Mouse (Mus musculus) cerebellum, adult 8-10 months (tissue): ENCODE measurements around the gene Cavin2.
A peak's percentile ranks its signal among the peaks of the same experiment; 100 is the strongest.

Experiments
- DNase-seq: peaks from one replicate; pipeline ENCODE4 v3.0.0; 2022

Gene Cavin2

DNA sequence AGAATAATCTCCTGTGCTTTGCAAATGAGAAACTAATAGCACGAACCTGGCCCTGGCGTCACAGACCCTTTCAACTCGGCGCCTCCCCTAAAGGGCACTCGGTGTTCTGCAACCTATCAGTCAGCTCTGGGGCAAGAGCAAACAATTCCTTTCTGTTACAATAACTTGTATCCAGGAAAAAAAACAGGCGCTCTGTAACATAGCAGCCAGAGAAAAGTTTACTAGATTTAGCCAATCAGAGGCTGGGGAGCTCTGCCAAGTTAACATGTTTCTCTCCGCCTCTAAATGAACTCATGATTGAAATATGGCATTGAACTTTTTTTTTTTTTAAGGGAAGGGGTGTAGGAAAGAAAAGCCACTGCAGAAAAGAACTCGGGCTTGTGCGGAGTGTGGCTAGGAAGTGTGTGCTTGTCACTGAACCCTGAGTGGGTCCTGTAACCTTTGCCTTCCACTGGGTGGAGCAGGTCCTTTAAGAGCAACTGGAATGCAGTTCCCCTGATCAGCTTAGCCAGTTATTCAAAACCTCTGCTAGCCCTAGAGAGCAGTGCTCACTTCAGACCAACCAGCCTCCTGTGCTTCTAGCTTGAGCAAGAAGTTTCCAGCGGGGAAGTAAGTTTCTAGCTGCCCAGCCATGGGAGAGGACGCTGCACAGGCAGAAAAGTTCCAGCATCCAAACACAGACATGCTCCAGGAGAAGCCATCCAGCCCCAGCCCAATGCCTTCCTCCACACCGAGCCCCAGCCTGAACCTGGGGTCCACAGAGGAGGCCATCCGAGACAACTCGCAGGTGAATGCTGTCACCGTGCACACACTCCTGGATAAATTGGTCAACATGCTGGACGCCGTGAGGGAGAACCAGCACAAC, at the start of gene Cavin2:
Gene Cavin2 (plus strand): TSS at position 372 of the 865 bp plus-strand sequence.
- DNase-seq = no peak

DNA sequence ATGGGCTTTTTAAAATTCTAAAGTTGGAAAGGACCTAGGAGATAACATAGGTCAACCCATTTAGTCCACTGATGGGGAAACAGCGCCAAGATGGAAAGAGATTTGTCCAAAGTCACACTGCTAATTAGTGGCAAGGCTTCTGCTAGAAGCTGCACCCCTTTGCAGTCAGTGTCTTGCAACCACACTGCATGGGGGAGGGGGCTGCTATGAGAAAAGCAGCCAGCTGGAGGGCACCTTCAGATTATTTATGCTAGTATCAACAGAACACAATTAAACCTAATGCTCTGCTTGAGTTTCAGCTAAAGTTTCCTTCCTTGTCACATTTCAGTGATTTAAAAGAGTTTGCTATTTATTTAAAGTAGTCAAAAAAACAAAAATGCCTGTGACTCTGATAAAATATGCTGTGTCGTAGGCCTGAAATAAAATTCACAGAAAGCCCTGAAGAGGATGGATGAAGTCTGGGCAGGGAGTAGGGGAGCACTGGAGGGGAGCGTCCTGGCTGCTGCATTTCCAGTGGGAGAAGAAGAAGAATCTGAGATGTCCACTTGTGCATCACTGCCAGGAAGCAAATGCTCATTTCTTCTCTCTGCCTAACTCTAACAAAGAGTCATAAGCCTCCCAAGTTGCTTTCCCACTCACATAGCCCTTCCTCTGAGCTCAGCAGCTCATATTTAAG, 47.5 kb upstream of the Cavin2 start:
- DNase-seq = no peak

DNA sequence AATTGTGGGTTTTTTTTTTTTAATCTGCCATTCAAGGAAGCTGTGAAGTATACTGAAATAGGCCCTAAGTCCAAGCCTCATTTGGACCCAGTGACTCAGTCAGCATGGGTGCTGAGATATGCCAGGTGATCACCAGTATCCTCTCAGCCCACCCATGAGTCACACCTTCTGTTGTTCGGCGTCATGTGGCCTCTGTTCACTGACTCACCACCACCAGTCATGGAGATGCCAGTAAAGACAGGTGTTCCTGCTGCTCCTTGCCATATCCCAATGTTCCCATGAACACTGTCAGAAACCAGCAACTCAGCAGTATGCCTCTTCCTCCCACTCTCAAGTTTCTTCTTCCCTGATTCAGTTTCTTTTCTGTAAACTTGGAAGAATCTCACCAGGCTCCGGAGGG, 45.6 kb upstream of the Cavin2 start:
- DNase-seq = peak; percentile 83

DNA sequence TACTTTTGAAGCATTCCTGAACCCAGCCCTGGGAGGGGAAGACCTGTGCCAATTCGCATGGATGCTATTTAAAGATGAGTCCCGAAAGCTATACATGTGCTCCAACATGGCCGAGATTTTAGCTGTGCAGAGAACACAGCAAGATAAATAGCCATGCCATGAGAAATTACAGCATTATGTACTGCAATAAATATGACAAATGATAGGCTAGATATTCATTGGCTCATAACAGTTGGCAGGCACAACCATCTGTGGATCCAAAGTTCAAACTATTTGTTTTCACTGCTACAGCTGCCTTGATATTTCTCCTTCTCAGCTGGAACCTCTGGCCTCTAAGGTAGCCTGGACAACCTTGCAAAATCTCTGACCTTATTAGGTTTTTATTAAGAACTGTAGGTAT, 45.1 kb upstream of the Cavin2 start:
- no peak for DNase-seq

DNA sequence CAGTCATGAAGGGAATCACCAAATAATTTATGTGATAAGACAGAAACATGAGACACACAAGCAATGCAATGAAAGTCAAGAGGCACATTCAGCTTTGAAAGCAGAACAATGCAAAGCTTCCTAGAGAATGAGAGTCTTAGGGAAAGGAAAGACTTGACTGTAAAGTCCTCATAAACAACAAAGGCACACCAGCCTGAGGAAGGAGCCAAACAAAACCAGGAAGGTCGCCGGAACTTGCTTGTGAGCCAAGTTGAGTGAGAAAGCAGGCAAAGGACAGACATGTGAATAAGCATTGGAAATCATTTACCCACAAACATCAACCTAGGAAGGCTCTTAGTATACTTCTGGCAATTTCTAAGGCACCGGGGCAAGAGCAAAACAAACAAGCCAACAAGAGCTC, 43.5 kb upstream of the Cavin2 start:
- DNase-seq = no peak

DNA sequence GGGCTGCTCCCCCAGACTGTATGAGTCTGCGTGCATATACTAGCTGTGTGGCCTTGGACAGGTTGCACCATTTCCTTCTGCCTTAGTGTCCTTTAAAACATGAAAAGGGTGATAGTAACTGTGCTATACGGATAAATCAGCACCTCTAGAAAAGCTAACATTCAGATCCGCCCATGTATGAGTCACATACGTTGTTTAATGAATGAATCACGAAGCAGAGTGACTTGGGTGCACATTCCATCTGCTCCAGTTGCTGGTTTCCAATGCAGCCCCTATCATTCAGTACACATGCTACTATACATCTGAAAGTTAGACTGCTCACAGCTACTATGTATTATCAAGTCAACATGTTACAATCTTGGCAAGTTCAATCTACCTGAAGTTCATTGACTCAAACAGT, 38.6 kb upstream of the Cavin2 start:
- DNase-seq = no peak

DNA sequence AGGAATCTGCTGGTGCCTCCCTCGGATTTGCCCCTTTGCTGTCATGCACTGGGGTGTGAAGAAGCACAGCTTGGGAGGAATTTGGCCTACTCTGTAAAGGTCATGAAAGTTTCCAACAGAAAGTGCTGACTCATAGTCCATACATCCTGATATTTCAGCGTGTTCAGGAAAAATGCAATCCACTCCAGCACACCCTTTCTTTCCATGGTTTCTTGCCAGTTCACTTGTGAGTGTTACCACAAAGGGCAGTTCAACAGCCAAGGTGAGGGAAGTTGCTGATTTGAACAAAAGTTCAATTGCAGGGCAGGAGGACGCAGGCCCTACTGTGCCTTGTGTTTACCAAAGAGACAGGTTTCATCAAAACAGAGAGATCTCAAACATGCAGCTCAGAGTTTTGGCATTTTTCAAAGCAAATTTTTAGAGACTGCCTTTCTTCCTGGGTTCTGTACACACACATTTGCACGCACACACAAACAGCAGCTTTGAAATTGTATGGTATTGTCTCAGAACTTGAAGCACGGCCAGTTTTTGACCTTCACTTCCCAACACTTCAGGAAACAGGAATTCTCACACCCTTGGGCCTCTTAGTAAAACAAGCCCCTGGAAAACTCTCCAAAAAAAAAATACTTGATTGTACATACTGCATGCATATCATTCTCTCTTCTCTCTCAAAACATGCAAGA, 23.7 kb upstream of the Cavin2 start:
- DNase-seq = no peak

DNA sequence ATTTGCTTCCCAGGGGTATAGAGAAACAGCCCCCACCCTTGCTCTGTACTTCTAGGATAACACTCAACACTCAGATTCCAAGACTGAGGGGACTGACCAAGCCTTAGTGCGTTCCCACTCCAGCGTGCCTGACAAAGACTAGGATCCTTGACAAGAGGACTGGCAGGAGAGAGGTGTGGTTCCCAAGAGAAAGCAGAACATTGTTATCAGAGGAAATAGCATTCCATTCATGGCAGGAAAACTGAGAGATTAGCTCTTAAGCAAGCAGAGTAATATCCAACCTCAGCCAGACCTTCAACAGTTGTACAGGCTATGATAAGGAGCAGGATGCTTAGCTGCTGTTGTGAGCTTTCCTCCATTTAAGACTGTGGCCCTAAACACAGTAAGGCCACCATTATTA, 23.0 kb upstream of the Cavin2 start:
- DNase-seq = no peak

DNA sequence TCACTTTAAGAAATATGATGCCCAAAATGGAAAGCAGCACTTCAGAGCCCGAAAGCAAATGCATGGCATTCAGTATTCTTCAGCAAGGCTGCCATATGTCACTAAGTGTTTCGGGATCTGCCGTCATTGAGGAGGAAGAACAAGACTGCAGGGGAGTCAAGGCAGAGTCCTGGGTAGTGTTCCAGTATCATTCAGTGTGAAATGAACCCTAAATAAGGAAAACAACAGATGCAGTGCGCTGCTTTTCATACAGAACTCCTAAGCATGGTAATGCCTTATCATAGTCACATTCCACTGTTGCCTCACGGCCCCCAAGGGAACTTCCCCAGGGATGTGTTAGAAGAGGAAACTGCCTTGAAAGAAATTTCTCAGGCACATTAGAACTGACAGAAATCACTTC, 21.8 kb upstream of the Cavin2 start:
- no peak for DNase-seq

DNA sequence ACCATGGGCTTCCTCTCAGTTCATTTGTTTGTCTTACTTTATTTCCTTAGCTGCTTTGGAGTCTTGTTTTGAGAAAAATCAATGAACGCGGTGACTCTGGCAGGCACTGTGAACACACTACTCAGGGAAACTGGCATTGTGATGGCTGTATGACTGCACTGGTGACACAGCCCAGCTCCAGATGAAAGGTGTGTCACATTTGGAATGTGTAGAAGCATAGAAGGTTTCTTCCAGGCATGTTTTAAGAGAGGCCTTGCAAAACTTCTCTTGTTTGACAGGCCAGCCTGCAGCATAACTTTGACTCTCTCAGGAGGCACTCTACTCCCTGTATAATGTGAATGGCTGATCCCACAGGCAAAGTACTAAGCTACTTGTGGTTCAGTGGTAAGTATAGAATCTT, 20.7 kb upstream of the Cavin2 start:
- DNase-seq = no peak

DNA sequence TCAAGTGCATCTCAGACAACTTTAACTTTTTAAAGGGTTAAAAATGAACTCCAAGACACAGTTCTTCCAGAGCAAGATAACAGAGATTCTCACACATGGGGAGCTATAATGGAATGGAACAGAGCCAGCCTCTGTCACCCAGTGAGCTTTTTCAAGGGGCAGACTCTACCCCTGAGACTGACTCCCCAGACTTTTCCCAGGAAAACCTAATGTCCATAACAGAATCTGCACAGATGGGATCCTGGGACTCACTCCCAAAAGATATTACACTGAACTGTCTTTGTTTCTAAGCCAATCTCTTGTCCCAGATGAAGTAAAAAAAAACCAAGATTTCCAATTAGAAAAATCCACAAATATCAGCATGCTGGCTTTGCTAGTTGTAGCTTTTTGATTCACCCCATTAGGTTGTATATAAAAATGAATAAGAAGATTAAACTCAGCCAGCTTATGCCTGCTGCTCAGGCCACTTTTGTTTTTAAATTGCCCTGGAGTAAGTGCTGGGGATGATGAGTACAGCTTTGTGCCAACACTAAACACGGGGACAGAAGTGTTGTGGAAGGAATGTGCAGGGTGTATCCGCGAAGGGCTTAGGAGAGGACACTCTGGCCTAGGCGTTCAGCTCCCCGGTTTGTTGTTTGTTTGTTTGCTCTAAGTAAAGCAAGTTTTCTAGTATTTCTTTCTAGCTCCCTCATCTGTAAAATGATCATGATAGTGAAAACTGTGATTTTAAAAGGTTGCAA, 18.6 kb upstream of the Cavin2 start:
- no peak for DNase-seq

DNA sequence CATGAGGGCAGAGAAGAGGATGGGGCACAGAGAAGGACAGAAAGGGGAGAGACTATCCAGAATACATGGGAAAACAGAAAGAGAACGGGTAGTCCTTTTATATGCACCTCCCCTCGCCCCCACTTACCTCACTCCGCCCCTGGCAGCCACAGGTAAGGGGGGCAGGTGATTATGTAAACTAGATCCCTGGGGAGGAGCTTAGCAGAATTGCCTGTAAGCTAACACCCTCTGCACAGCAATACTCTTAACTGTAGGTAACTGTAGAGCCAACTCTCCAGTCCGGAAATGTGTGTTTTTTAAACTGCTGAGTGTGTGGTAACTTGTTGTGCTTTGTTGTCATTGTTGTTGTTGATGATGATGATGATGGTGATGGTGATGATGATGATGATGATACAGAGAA, 17.1 kb upstream of the Cavin2 start:
- no peak for DNase-seq

DNA sequence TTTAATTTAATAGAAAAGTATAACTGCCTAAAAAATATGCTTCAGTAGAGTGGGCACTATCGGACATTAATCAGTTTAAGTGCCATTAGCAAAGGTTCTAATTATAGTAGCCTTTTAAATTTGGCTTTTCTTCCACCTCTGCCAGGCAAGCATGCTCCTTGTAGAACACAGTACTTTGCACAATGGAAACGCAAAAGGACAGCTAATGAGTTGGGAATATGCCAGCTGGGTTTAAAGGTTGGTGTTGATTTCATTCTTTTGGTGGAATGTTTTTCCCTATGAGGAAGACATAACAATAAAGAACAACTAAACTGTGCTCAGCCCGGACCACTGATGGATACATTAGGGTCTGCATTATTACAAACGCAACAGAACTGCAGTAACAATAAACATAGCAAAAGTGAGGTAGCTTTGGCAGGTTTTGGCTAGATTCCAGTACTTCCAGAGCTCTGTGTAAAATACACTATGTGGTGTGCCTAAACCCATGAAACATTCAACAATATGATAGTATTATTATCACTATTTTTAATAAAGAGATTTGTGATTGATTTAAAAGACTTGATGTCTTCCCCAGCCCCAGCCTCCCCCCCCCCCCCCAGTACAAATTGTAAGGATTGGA, 16.2 kb upstream of the Cavin2 start:
- no peak for DNase-seq

DNA sequence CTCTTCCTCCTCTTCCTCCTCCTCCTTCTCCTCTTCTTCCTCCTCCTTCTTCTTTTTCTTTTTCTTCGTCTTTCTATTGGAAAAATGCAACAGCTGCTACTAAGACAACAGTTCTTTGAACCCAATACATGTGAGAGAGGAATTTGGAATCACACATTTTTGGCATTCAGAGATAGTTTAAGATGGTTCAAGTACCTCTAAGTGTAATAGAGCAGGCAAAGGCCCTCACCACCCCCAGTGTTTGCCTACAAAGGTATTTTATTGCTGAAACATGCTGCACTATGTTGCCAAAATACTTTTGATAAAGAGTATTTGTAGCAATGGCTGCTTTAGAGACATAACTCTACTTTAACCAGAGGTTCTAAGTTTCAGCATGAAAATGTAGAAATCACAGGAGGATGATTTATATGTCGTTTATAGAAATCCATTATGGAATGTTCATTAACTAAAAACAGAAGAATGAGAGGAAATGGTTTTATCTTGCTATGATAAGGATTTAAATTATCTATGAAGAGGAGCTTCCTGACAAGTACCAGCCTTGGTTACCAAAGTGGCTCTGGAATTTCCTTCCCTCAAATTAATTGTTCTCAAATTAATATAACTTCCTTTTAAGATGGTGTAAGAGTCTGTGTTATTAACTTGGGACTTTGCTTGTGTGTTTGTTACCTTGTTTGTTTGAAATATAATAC, 10.9 kb upstream of the Cavin2 start:
- no peak for DNase-seq

DNA sequence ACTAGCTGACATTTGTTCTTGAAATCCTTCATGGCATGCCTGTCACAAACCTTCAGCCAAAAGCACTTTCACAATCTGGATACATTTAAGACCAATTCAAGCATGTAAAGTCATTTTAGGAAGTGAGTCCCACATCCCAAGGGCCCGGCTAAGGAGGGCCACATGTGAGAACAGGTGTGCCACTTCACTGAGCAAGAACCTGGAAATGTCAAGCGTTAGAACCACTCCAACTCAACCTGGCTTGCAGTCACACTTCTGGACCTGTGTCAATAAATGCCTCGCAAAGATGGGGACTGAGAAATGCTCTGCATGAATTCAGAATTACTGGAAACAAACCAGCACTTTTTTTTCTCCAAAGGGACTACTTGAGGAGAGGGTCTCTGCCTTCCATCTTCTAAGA, 725 bp upstream of the Cavin2 start:
- DNase-seq = no peak

DNA sequence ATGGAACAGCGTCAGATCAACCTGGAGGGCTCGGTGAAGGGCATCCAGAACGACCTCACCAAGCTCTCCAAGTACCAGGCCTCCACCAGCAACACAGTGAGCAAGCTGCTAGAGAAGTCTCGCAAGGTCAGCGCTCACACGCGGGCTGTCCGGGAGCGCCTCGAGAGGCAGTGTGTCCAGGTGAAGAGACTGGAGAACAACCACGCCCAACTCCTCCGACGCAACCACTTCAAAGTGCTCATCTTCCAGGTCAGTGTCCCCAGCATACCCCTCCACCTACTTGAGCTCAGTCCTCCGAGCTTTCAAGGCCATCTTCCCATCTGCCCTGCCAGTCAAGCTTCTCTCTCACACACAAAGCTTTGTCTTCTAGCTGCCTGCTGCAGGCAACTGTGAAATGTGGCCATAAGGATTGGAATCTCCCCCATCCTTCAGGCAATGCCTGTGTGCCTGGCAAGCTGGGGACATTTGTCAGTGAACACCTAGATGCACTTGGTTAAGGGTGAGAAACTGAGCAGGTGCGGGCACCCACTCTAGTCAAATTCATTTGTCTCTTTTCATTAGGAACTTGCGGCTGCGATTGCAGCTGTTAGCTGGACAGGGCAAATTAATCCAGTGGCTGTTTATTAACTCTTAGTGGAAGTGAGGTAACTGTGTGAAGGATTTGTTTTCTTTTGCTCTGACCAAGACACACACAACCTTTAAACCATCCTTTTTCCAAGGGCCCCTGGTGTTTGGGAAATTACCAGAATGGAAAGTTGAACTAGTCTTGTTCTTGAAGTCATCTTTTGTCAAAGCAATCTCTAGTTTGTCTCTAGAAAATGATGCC, 907 bp downstream of the Cavin2 start:
- no peak for DNase-seq

DNA sequence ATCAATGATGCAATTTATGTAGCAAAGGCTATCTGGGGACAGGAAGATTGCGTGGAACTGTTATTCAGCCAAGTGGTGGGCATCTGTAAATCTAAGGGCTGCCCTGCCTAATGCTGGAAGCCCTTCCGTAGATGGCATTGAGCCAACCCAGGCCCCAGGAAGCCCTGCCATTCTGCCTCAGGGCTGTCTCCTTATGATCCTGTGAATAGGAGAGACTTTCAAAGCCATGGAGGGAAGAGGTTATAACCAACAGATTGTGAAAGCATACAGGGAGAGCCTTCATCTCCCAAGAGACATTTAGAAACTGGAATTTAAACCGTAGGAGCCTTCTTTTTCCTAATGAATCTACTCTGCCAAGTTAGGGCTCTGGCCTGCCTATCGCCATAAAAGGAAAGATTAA, 1.7 kb downstream of the Cavin2 start:
- DNase-seq = no peak

DNA sequence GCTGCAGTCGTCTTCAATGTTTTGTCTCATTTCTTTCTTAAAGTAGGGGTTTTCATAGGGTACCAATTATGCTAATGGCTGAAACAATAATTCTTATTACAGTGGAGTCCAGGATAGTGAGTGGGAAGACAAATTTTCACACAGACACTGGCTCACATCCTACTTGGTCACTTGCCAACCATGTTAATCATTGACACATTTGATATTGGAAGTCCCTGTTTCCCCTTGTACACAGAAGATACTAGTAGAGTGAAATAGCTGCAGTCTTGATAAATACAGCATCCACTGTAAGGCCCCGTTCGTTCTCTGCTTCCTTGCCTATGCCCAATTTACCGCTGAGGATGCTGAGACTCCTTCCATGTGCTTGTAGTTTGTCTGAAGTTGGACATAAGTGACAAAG, 3.4 kb downstream of the Cavin2 start:
- DNase-seq = no peak

DNA sequence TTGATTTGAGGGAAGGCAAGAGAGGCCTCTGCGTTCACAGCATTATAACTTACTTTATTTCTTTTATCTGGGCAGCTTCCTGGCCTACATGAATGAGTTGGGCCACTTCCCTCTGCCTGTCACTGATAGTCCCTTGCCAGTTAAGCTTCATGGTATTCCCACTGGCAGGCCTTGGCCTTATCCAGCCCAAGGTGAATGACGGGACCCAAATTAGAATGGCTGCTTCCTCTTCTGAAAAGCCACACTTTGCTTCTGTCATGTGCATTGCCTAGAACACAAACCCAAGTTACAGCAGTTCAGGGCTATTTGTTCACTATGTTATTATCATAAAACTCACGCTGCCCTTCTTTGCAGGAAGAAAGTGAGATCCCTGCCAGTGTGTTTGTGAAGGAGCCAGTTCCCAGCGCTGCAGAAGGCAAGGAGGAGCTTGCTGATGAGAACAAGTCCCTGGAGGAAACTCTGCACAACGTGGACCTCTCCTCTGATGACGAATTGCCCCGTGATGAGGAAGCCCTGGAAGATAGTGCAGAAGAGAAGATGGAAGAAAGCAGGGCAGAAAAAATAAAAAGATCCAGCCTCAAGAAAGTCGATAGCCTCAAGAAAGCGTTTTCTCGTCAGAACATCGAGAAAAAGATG, 11.5 kb downstream of the Cavin2 start:
- no peak for DNase-seq

DNA sequence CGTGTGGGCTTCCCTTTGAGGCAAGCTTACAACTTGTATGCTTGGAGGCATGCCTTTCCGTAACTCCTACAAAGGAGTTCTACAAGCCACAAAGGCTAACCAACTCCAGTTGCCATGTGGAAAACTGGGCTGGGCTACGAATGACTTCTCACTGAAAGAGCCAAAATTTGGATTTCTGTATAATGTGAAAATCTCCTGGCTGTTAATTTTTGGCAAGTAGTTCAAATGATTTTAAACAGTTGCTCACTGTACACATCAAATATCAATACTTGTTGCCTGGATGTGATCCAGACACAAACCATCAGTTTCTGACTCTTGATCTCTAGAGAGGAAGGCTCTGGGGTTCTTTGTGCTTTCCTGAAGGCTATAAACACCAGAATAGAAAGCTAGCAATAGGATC, 18.1 kb downstream of the Cavin2 start:
- DNase-seq = no peak

DNA sequence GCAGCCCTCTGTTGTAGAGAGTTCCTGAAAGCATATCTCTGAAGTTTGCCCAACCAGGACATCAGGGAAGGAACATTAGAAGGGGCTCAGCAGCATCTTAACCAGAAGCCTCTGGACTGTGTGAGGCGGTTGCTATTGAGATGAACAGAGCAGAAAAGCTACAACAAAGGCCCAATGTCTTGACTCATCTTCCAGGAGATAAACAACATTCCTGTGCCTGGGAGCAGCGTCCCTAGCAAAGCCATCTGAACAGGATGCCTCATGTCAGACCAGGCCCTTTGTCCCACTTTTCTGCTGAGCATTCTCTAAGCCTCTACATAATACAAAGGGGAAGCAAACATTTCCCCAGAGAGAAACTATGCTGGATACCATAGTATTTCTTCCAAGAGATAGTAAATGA, 26.6 kb downstream of the Cavin2 start:
- no peak for DNase-seq
